In the genomic region with DNA sequence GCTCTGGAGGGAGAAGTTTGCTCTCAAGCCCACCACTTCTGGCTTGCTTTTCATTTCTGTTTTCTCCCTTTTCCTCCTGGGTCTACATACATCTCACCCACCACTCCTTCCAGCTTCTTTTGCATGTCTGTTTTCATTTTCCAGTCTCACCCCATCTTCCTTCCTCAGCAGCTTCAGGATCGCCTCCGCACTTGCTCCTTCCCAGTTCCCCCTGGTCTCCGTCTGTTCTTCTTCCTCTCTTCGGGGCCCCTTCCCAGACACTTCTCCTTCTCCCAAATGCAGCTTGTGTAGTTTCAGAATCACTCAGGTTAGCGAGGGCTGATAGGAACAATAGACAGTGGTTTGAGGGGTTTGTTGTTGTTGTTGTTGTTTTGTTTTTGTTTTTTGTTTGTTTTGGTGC, we compare ENCODE assay signal across 16 mouse cellular contexts.
DNase-seq lines count a peak whose midpoint lies in the region; ATAC-seq and TF ChIP-seq lines count a peak whose summit lies in the region.
"Had no signal": no experiment of that assay in that cellular context is flagged by ENCODE, and none has a peak within 500 bp of the region (broad histone marks: within the 10 kb centered on the region; RNA-seq: fewer than 3 reads in every experiment).

No protein-coding gene starts in this region.

- 0 out of 2 replicates have a peak, but pooled peaks cover 3% of the 10 kb centered on the region for H3K9me3 ChIP-seq in forebrain, embryonic 10.5 days
- no peaks in the 10 kb centered on the region for H3K9me3 ChIP-seq in forebrain, postnatal 0 days (ENCODE audit: low read length)
- no peaks in the 10 kb centered on the region for H3K9me3 ChIP-seq in kidney, embryonic 16.5 days (ENCODE audit: low read length)
- no peaks in the 10 kb centered on the region for H3K9me3 ChIP-seq in G1E (replicated peaks)
- H3K9me3 ChIP-seq in liver, embryonic 12.5 days (replicated peaks), result no peaks in the 10 kb centered on the region
- H3K9me3 ChIP-seq: neural tube, embryonic 13.5 days had no signal

- no peak for ATAC-seq in forebrain, postnatal 0 days
- ATAC-seq in kidney, embryonic 16.5 days (ENCODE audit: low FRiP score, low TSS enrichment), result 0 out of 2 replicates have a peak, but pooled peaks have one; percentile 1
- ATAC-seq in G1E (ENCODE audit: extremely low read depth, insufficient number of reproducible peaks, low FRiP score, poor library complexity, severe bottlenecking), result no peak
- no peak for ATAC-seq in liver, embryonic 12.5 days
- ATAC-seq: CD4-positive, CD25-positive, alpha-beta regulatory T cell, adult 4 months; inflammation-experienced regulatory T-cells, adult 6 months had no signal

- no peaks in the 10 kb centered on the region for H3K36me3 ChIP-seq in forebrain, embryonic 10.5 days (replicated peaks)
- H3K36me3 ChIP-seq in forebrain, postnatal 0 days (ENCODE audit: insufficient read depth), result no peaks in the 10 kb centered on the region
- H3K36me3 ChIP-seq in kidney, embryonic 16.5 days (ENCODE audit: insufficient read depth, low read length), result no peaks in the 10 kb centered on the region
- H3K36me3 ChIP-seq in G1E (replicated peaks), result no peaks in the 10 kb centered on the region
- H3K36me3 ChIP-seq in liver, embryonic 12.5 days, result no peaks in the 10 kb centered on the region
- H3K36me3 ChIP-seq: neural tube, embryonic 13.5 days had no signal

- H3K9ac ChIP-seq in forebrain, postnatal 0 days, result no peak overlapping the region
- no peak overlapping the region for H3K9ac ChIP-seq in kidney, embryonic 16.5 days (replicated peaks; ENCODE audit: low read length)
- peak overlapping the region; percentile 19 for H3K9ac ChIP-seq in liver, embryonic 12.5 days
- H3K9ac ChIP-seq: neural tube, embryonic 13.5 days had no signal

- H3K4me3 ChIP-seq in forebrain, embryonic 10.5 days, result no peak overlapping the region
- H3K4me3 ChIP-seq in forebrain, postnatal 0 days (ENCODE audit: low read depth, low read length), result no peak overlapping the region
- no peak overlapping the region for H3K4me3 ChIP-seq in kidney, embryonic 16.5 days (ENCODE audit: low read length)
- H3K4me3 ChIP-seq in G1E (ENCODE audit: low read depth, low read length), result peak overlapping the region; percentile 70
- H3K4me3 ChIP-seq in liver, embryonic 12.5 days, result no peak overlapping the region
- H3K4me3 ChIP-seq: neural tube, embryonic 13.5 days had no signal

- peak overlapping the region; percentile 42; the same call in 1 of the 2 replicates for H3K27ac ChIP-seq in forebrain, embryonic 10.5 days
- H3K27ac ChIP-seq in forebrain, postnatal 0 days (ENCODE audit: low read depth, low read length), result no peak overlapping the region
- H3K27ac ChIP-seq in kidney, embryonic 16.5 days (ENCODE audit: low read length), result no peak overlapping the region
- peak overlapping the region; percentile 89 for H3K27ac ChIP-seq in liver, embryonic 12.5 days
- H3K27ac ChIP-seq: neural tube, embryonic 13.5 days had no signal

- H3K4me1 ChIP-seq in forebrain, embryonic 10.5 days, result peaks cover 48% of the 10 kb centered on the region
- 0 out of 2 replicates have a peak, but pooled peaks cover 2% of the 10 kb centered on the region for H3K4me1 ChIP-seq in forebrain, postnatal 0 days (ENCODE audit: insufficient read depth)
- peaks cover 43% of the 10 kb centered on the region for H3K4me1 ChIP-seq in kidney, embryonic 16.5 days (ENCODE audit: insufficient read depth, low read length)
- peaks cover 52% of the 10 kb centered on the region for H3K4me1 ChIP-seq in G1E (ENCODE audit: insufficient read depth, low read depth, low read length)
- peaks cover 50% of the 10 kb centered on the region for H3K4me1 ChIP-seq in liver, embryonic 12.5 days

- H3K27me3 ChIP-seq in forebrain, embryonic 10.5 days (ENCODE audit: poor library complexity, severe bottlenecking), result no peaks in the 10 kb centered on the region
- no peaks in the 10 kb centered on the region for H3K27me3 ChIP-seq in forebrain, postnatal 0 days (ENCODE audit: insufficient read depth, low read length)
- H3K27me3 ChIP-seq in kidney, embryonic 16.5 days (ENCODE audit: insufficient read depth, low read length), result no peaks in the 10 kb centered on the region
- H3K27me3 ChIP-seq in G1E (ENCODE audit: insufficient read depth, low read length), result no peaks in the 10 kb centered on the region
- no peaks in the 10 kb centered on the region for H3K27me3 ChIP-seq in liver, embryonic 12.5 days (replicated peaks)
- H3K27me3 ChIP-seq: neural tube, embryonic 13.5 days had no signal

- TF ChIP-seq CTCF in forebrain, postnatal 0 days (IDR thresholded peaks at IDR 0.05; ENCODE audit: low read depth), result no peak
- TF ChIP-seq CTCF in G1E (IDR thresholded peaks at IDR 0.05; ENCODE audit: low read depth, low read length), result no peak

- 89% methylated on average over 5 of the region's 5 CpGs for WGBS in forebrain, embryonic 10.5 days
- 80% methylated on average over 5 of the region's 5 CpGs for WGBS in forebrain, postnatal 0 days
- 87% methylated on average over 5 of the region's 5 CpGs for WGBS in kidney, embryonic 16.5 days
- WGBS in liver, embryonic 12.5 days (ENCODE audit: insufficient replicate concordance), result 46% methylated on average over 5 of the region's 5 CpGs

- DNase-seq in forebrain, embryonic 10.5 days (ENCODE audit: extremely low spot score, low spot score), result no peak
- DNase-seq in forebrain, postnatal 0 days, result no peak
- no peak for DNase-seq in kidney, postnatal 36 days
- DNase-seq in G1E (ENCODE audit: low spot score), result no peak
- no peak for DNase-seq in spleen, postnatal 4 days (ENCODE audit: low spot score in 2 of 2)
- no peak for DNase-seq in urinary bladder, postnatal 36 days (ENCODE audit: low spot score in 2 of 2)
- DNase-seq: cerebellum, postnatal 10 days; gastrocnemius, postnatal 14 days; lung, adult 18-20 months; right cerebral cortex, postnatal 14 days; thymus, postnatal 4 days had no signal

- no peak overlapping the region for H3K4me2 ChIP-seq in forebrain, postnatal 0 days (ENCODE audit: low read depth)
- no peak overlapping the region for H3K4me2 ChIP-seq in kidney, embryonic 16.5 days (replicated peaks; ENCODE audit: low read depth, low read length)
- H3K4me2 ChIP-seq in liver, embryonic 12.5 days, result peak overlapping the region; percentile 45
- H3K4me2 ChIP-seq: neural tube, embryonic 13.5 days had no signal

Comparison
In these comparisons a context has a peak if more than half of its experiments do, and no peak if none do; other contexts are left out.
1. H3K27ac ChIP-seq: peak in forebrain, embryonic 10.5 days (single experiment) and liver, embryonic 12.5 days (single experiment); none in forebrain, postnatal 0 days (single experiment) and kidney, embryonic 16.5 days (single experiment).